Mouse (Mus musculus) layer of hippocampus, adult 8-10 months (tissue): ENCODE results near the gene Ccnb1. TPM values are rescaled to one million over a fixed set of nuclear protein-coding genes. Genes with fewer than 3 reads are reported as not detected.
"Not testable (repeated sequence)": the region's sequence is repeated elsewhere in the genome, so short reads cannot be mapped to it uniquely, and the experiment has no call there.

Experiments
- DNase-seq, 2 experiments: peaks; one replicate each; pipeline ENCODE4 v3.0.0; 2022; ENCODE audit warnings: low spot score in 2 of 2
- total RNA-seq, 4 experiments: library from RNA; stranded (reverse); gene quantifications; 2 replicates each; pipeline ENCODE4 v1.2.4; 2022

The Ccnb1 gene
- total RNA-seq, result 1 to 10 TPM in 1 of 4 experiments, under 1 TPM in 3; 0.34 to 1.2 (median 0.40) TPM

GRCm38 (mm10) chr13:100786414-100786867 is at the start of gene Ccnb1:
TSS of gene Ccnb1 (minus strand) at chr13:100786570.
- peak; percentile 72 to 81 for DNase-seq

DNA sequence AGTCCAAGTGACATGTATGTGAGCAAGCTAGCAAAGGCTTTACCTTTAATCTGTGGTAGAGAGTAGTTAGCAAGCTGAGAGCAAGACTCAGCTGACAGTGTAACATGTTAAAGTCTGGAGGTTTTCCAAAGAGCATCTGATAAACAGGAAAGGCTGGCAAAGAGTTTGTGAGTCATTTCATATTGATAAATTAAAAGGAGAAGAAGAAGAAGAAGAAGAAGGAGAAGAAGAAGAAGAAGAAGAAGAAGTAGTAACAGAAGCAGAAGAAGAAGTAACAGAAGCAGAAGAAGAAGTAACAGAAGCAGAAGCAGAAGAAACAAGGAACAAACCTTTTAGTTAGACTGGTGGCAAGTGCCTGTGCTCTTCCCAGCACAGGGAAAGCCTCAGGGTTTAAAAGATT is 48.4 kb upstream of the Ccnb1 start:
- no peak for DNase-seq

GRCm38 (mm10) chr13:100833640-100834002 is 47.3 kb upstream of the Ccnb1 start:
- DNase-seq, result no peak

DNA sequence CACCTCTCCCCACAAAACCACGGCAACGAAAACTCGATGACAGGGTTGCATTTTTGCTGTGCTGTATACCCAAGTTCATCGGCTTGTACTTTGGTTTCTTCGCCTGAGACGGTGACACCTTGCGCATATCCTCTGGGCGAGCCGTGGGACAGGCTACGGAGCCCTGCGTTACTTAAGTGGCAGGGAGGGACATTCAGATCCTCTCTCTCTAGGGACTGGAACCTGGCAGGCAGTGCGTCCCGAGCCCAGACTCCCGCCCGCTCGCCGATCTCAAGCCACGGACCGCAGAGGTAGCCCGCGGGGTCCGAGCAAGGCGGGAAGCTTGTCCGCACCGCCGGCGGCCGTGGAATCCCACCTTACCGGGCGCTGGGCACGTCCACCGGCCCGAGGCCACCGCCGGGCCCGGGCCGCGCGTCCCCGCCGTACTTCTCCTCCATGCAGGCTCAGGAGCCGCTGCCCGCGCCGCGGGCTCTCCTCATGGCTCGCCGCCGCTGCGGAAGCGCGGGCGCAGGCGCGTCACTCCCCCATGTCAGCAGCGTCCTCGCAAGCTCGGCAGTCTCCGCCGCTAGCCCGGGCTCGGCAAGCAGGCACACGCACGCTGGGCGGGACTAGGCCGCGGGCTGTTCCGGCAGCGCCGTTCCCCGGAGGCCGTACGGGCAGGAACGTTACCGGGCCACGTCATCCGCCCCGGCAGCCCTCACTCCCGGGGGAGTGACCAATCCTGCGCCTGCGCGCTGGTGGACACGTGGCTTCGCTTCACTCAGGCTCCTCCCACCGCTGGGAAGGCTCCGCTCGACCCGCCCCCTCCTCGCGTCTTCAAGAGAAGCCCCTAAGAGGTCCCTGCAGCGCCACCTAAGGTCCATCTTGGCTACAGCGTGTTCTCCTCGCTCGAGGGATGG is 46.6 kb upstream of the Ccnb1 start, which contains the start of gene Slc30a5:
Slc30a5 (minus strand) TSS at position 687 of the 899 bp plus-strand sequence.
- peak; percentile 99 for DNase-seq

- no peak for DNase-seq
Measured at GRCm38 (mm10) chr13:100832188-100832587, 45.8 kb upstream of the Ccnb1 start.

DNA sequence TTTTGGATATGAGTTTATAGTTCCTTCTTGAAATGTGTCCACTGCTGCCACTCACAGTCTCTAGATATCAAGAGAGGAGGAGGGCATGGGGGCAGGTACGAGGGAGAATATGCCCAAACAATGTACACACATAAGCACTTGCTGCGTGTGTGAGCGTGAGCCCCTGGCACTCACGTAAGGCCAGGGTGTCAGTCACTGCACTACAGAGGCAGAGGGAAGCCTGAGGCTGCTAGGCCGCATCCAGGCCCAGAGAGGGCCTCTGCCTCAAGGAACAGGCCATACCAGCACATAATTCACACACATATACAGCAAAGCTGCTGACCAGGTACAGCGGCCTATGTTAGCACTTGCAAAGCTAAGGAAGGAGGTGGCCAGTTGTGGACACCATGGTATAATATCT is 44.8 kb upstream of the Ccnb1 start:
- no peak for DNase-seq

GRCm38 (mm10) chr13:100825627-100826410 is 39.4 kb upstream of the Ccnb1 start:
- no peak for DNase-seq

DNA sequence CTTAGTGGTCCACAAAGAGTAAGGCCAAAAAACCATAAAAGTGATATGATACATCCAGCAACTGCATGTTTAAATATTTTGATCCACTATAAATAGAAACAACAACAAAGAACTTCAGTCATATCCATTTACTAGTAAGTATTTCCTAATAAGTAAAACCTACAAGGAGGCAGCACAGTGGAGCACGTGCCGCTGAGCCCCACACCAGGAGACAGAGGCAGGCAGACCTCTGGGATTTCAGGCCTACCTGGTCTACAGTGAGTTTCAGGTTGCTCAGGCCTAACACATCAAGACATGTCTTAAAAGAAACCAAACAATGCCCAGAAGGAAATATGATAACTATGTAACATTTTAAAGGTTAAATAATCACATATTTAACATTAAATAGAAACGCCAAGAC is 38.5 kb upstream of the Ccnb1 start:
- no peak for DNase-seq

GRCm38 (mm10) chr13:100824306-100824705 is 37.9 kb upstream of the Ccnb1 start:
- no peak for DNase-seq

- no peak for DNase-seq
Measured at GRCm38 (mm10) chr13:100823863-100824262, 37.5 kb upstream of the Ccnb1 start.

DNA sequence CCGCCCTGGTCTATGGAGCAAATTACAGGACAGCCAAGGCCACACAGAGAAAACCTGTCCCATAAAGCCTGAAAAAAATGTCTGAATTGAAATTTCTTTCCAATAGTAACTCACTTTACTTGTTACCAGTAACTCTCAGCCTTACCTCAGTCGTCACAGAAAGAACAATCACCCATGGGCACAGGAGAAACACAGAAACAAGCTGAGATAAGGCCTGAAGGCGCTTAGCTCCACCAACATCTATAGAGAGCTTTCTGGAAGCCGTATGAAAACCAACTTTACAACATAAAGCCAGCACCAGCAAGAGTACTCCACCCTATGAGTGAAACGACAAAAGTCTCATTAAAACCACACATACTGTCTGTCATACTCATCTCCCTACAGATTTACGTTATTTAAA is 28.1 kb upstream of the Ccnb1 start:
- no peak for DNase-seq

DNA sequence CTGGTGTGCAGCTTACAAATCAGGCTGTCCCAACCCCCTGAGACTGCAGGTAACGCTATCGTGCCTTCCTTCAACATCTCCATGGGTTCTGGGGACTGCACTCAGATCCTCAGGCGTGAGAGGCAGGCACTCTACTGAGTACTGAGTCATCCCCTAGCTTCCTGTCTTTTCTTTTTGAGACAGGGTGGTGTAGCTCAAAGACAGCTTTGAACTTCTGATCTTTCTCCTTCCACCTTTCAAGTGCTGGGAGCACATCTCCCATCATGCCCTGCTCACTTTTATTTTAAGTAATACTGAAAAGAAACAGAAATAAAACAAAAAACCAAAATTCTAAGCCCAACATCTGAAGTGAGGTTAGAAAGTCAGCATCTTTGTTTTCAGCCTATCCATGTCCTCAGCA is 19.4 kb upstream of the Ccnb1 start:
- DNase-seq, result no peak

DNA sequence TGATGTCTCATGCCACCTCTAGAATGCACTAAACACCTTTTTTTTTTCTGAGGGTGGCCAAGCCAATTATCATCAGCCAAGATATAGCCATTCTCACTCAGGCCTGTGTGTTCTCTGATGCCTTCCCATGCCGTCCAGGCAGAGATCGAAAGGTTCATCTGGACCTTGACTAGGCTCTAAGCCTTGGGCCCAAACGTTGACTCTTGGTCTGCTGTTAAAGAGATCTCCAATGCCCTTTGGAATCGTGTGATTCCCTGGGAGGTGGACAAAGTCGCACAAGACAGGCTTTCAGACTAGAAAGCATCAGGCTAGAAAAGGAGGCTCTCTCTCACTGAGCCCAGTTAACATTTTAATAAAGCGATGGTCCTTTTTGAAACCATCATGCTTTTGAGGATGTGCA is 10.8 kb upstream of the Ccnb1 start:
- DNase-seq, result no peak

GRCm38 (mm10) chr13:100789083-100789482 is 2.7 kb upstream of the Ccnb1 start:
- DNase-seq, result no peak

DNA sequence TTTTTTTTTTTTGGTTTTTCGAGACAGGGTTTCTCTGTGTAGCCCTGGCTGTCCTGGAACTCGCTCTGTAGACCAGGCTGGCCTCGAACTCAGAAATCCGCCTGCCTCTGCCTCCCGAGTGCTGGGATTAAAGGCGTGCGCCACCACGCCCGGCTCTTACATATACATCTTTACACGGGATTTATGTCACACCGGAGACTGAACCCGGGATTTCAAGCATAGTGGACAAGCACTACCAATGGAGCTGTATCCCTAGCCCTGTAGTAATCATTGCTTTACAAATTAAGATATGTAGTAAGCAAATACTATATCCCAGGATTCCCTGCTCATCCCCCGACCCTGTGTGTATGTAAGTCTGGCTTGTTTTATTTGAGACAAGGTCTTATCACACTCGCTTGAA is 1.7 kb upstream of the Ccnb1 start:
- not testable (repeated sequence) for DNase-seq

DNA sequence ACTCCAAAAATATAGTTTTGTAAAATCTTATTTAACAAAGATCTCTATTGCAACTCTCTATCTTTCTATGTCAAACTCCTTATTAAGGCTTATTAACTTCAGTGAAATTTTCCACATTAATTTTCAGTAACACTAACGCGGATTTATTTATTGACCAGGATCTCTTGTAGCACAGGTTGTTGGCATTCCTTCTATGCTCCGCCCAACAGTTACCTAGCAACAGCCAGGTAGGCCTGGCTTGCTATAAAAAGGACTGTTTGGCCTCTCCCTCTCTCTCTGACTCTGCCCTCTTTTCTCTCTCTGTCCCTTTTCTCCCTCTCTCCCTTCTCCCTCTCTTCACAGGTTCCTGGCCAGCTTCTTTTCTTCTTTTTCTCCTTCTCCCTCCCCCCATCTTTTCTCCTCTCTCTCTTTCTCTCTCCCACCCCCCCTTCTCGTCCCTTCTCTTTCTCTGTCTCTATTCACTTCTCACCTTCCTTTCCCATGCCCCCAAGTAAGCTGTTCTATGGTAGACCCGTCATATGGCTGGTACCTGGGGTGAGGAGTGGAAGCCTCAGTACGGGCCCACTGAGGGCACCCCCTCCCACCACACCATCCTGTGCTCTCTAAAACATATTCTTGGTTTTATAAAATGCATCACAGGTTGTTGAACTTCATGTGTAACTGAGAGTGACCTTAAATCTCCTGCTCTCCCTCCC is 1.1 kb upstream of the Ccnb1 start:
- DNase-seq, result no peak

DNA sequence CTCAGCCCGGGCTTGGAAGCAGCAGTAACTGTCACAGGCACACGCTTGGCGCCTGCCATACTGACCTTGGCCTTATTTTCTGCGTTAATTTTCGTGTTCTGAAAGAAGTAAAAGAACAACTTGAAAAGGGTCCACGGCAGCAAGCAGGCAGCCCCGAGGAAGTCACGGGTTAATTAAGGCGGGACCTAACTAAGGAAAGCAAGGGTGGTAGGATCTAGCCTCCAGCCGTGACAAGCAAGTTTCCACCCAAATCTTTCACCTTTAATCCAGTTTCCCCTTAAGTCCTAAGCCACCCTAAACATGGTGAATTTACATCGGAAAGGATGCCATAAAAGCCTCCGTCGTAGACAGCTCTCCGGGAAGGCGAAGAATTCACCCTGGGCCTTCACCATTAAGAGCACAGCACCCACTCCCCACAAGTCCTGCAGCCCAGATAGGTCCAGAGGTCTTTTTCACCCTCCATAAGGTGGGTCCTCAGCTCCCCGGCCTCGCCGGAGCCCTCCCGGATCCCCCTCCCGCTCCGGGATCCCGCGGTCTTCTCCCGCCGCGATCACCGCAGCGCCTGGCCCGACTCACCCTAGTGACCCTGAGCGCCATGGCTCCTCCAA is 460 bp downstream of the Ccnb1 start:
- DNase-seq, result no peak

GRCm38 (mm10) chr13:100777491-100777890 is 8.9 kb downstream of the Ccnb1 start:
- no peak for DNase-seq

DNA sequence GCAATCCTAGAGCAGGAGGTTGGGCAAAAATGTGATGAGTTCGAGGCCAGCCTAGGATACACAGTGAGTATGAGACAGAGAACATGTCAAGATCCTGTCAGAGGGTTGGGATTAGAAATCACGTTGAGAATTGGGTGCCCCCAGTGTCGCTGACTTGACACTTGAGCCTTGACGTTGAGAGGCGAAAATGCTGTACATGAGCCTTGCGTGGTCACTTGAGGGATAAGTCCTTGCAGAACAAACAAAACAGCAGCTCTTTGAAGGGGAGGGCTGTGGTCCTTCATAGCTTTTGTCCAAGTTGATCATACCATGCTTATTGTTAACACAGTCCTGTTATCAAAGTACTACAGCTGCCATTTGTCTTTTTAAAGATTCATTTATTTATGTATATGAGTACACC is 9.7 kb downstream of the Ccnb1 start:
- no peak for DNase-seq

DNA sequence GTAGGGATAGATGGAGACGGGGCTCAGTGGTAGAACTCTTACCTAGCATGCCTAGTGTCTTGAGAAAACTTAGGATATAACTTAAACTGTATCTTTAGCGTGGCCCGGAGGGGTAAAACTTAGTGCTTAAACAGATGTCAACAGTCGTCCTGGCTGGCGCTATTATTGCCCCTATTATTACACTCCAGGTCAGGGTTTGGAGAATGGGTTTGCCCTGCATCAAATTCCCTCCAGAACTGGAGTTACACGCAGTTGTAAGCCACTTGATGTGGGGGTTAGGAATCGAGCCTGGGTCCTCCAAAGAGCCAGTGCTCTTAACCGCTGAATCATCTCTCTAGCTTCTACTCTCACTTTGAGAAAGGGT is 10.3 kb downstream of the Ccnb1 start:
- no peak for DNase-seq
